Mouse (Mus musculus) C2C12 (cell line): ENCODE measurements at regions not wholly inside any gene's neighbourhood (a gene's known extent, or its start where the extent isn't known, plus 50 kb on each side); places are given as distances from the start of the nearest gene placed in this dataset.

ENCODE experiments used
- H3K27me3 ChIP-seq: one replicate; pipeline ENCODE4 v1.6.1; 2011; ENCODE audit not compliant: control insufficient read depth, insufficient read depth, insufficient read length
- H3K36me3 ChIP-seq: one replicate; pipeline ENCODE4 v1.6.1; 2011; ENCODE audit not compliant: control insufficient read depth, insufficient read depth
- H3K4me3 ChIP-seq: one replicate; pipeline ENCODE4 v1.5.1; 2011; ENCODE audit warnings: mild to moderate bottlenecking, control low read depth; ENCODE audit not compliant: poor library complexity, insufficient read depth, severe bottlenecking
- H3K79me2 ChIP-seq: one replicate; pipeline ENCODE4 v1.6.1; 2011; ENCODE audit not compliant: control insufficient read depth, insufficient read depth
- H3K79me3 ChIP-seq: one replicate; pipeline ENCODE4 v1.6.1; 2011; ENCODE audit warnings: low read depth, control low read depth
- H3ac ChIP-seq: one replicate; pipeline ENCODE3; 2011; ENCODE audit warnings: low read depth; ENCODE audit not compliant: control insufficient read depth, insufficient read length
- CEBPB ChIP-seq: IDR thresholded peaks from one replicate; pipeline ENCODE4 v1.6.1; 2011; ENCODE audit warnings: low read depth, mild to moderate bottlenecking, control low read depth, moderate library complexity
- CTCF ChIP-seq: IDR thresholded peaks from one replicate; pipeline ENCODE4 v1.5.1; 2011; ENCODE audit not compliant: control insufficient read depth, insufficient read depth, insufficient read length
- FOSL1 ChIP-seq: IDR thresholded peaks from one replicate; pipeline ENCODE4 v1.8.0; 2011; ENCODE audit warnings: mild to moderate bottlenecking, low read length; ENCODE audit not compliant: poor library complexity, insufficient read depth, severe bottlenecking
- MAX ChIP-seq: IDR thresholded peaks from one replicate; pipeline ENCODE4 v1.6.1; 2011; ENCODE audit warnings: mild to moderate bottlenecking, control low read depth
- MYOD1 ChIP-seq: IDR thresholded peaks from one replicate; pipeline ENCODE4 v1.6.1; 2011; ENCODE audit warnings: low read depth; ENCODE audit not compliant: control insufficient read depth, insufficient read length
- MYOG ChIP-seq: IDR thresholded peaks from one replicate; pipeline ENCODE4 v1.6.1; 2011; ENCODE audit not compliant: control insufficient read depth, insufficient read length; ENCODE audit errors: extremely low read depth
- USF1 ChIP-seq: IDR thresholded peaks from one replicate; pipeline ENCODE4 v1.6.1; 2011; ENCODE audit warnings: low read depth, mild to moderate bottlenecking, control low read depth, moderate library complexity

GRCm38 (mm10) chr1:61068112-61068511 lies 90.4 kb downstream of the Icos start:
- TF ChIP-seq MYOD1 (no peak), CEBPB (no peak), FOSL1 (no peak), MYOG (no peak), MAX (no peak), USF1 (no peak), CTCF (no peak)
- H3ac ChIP-seq = no peak overlapping the region
- no peaks in the 10 kb centered on the region for H3K79me2 ChIP-seq
- H3K79me3 ChIP-seq = no peaks in the 10 kb centered on the region
- H3K4me3 ChIP-seq = no peak overlapping the region
- no peaks in the 10 kb centered on the region for H3K36me3 ChIP-seq
- no peaks in the 10 kb centered on the region for H3K27me3 ChIP-seq

GRCm38 (mm10) chr1:61074127-61074526 lies 96.4 kb downstream of the Icos start:
- no peak overlapping the region for H3K4me3 ChIP-seq
- H3K79me3 ChIP-seq = no peaks in the 10 kb centered on the region
- no peaks in the 10 kb centered on the region for H3K79me2 ChIP-seq
- no peaks in the 10 kb centered on the region for H3K36me3 ChIP-seq
- peaks cover 7% of the 10 kb centered on the region for H3K27me3 ChIP-seq
- TF ChIP-seq CEBPB (no peak), CTCF (no peak)
- H3ac ChIP-seq = no peak overlapping the region

GRCm38 (mm10) chr1:61075335-61075734 lies 97.6 kb downstream of the Icos start:
- peaks cover 7% of the 10 kb centered on the region for H3K27me3 ChIP-seq
- H3K79me2 ChIP-seq = no peaks in the 10 kb centered on the region
- H3K36me3 ChIP-seq = no peaks in the 10 kb centered on the region
- no peak for TF ChIP-seq MYOD1
- no peak for TF ChIP-seq MYOG
- TF ChIP-seq CEBPB = no peak
- no peak overlapping the region for H3ac ChIP-seq
- H3K79me3 ChIP-seq = no peaks in the 10 kb centered on the region
- H3K4me3 ChIP-seq = no peak overlapping the region

DNA sequence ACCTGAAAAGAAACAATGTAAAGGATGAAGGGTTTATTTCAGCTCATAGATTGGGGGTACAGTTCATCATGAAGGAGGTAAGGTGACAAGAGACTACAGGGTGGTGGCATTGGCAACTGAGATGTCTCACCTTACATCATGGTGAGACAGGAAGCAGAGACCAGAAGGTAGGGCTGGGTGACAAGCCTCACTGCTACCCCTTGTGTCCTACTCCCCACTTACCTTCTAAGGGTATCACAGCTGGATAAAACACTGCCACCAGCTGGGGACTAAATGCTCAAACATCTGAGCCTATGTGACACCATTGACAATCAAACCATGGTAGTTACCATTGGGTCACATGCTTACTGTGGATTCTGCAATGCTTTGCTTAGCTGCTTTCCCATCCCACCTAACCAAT lies 107.0 kb downstream of the Icos start:
- H3K4me3 ChIP-seq = no peak overlapping the region
- TF ChIP-seq FOSL1 = no peak
- no peak for TF ChIP-seq CTCF
- no peak overlapping the region for H3ac ChIP-seq
- no peaks in the 10 kb centered on the region for H3K36me3 ChIP-seq
- H3K79me3 ChIP-seq = no peaks in the 10 kb centered on the region
- H3K79me2 ChIP-seq = no peaks in the 10 kb centered on the region
- H3K27me3 ChIP-seq = peaks cover 17% of the 10 kb centered on the region

DNA sequence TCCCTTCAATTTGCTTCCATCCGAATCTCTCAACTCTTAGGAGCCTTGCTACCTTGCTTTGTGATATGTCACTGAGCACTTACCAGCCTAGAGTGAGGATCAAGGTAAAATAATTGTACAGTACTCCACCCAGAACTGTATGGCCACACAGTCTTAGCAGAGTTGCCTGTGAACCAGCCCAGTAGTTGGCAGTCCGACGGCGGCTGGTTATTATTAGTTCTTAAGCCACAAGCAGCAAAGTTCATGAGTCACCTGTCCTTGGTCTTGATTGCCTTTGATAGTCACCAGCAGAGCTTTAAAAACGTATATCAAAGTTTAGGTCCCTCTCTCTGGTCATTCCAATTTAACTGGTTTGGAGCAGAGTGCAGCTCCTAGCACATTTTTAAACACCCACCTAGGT lies 109.1 kb downstream of the Icos start:
- H3ac ChIP-seq = no peak overlapping the region
- H3K4me3 ChIP-seq = no peak overlapping the region
- TF ChIP-seq MYOG = no peak
- TF ChIP-seq FOSL1 = no peak
- no peak for TF ChIP-seq MYOD1
- TF ChIP-seq MAX = no peak
- TF ChIP-seq CTCF = no peak
- no peak for TF ChIP-seq CEBPB
- no peak for TF ChIP-seq USF1
- no peaks in the 10 kb centered on the region for H3K79me3 ChIP-seq
- no peaks in the 10 kb centered on the region for H3K79me2 ChIP-seq
- H3K27me3 ChIP-seq = peaks cover 14% of the 10 kb centered on the region
- no peaks in the 10 kb centered on the region for H3K36me3 ChIP-seq

DNA sequence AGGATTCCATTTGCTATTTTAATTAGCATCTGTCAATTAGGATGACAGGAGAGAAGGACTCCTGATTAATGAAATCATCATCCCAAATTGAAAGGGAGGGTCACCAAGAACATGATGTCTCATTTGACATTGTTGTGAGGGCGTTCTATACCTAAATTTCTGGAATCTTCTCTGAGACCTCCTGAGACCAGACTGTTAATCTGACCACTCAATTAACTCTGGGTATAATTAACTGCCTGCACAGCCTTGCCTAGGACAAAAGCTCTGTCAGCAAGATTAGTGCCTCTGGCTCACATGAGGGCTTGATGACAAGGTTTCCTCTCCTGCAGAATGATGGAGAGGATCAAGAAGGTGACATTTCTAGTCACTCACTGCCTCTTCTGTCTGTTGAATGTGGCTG lies 113.1 kb downstream of the Icos start:
- Histone ChIP-seq H3K36me3 (no peaks in the 10 kb centered on the region), H3ac (no peak overlapping the region), H3K4me3 (no peak overlapping the region), H3K79me3 (no peaks in the 10 kb centered on the region), H3K27me3 (peaks cover 5% of the 10 kb centered on the region), H3K79me2 (no peaks in the 10 kb centered on the region)
- TF ChIP-seq MYOG = no peak
- no peak for TF ChIP-seq CEBPB
- no peak for TF ChIP-seq MAX
- no peak for TF ChIP-seq USF1
- no peak for TF ChIP-seq MYOD1
- TF ChIP-seq CTCF = no peak
- no peak for TF ChIP-seq FOSL1

DNA sequence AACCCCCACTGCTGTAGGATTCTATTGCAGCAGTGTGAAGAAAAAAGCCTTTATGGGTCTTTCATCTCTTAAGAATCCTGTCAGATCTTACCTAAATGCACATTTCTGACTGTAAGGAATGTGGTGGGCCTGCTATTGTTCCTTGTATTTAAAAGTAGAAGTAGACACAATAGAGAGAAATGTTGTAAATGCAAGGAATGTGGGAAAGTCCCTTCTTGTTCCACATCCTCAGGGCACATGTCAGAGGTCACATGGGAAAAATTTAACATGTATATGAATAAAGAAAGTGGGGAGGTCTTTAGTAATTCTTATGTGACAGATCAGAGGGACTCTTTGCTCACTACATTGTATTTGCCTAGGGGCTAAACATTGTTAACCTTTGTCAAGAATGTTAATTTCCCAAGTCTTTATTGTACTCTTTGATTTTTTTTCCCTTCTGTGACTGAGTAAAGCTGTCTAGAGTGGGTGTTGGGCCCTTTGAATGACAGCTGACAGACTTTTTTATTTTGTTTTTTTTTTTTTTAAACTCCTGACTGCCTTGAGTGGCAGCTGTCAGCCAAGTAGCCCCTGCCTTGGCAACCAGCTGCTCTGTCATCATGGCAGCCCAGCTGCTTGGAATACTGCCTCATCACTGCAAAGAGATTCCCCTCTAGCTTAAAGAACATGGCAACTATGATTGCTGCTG lies 117.9 kb downstream of the Icos start:
- H3ac ChIP-seq = no peak overlapping the region
- no peaks in the 10 kb centered on the region for H3K79me2 ChIP-seq
- no peaks in the 10 kb centered on the region for H3K36me3 ChIP-seq
- no peaks in the 10 kb centered on the region for H3K27me3 ChIP-seq
- no peaks in the 10 kb centered on the region for H3K79me3 ChIP-seq
- no peak overlapping the region for H3K4me3 ChIP-seq
- TF ChIP-seq CEBPB (no peak), FOSL1 (no peak), MYOG (no peak), CTCF (no peak), MYOD1 (no peak), MAX (no peak), USF1 (no peak)
